Mouse (Mus musculus): ENCODE measurements around the gene Pdcd11. TPM values are rescaled to one million over a fixed set of nuclear protein-coding genes. Genes with fewer than 3 reads are reported as not detected.
A peak's percentile ranks its signal among the peaks of the same experiment; 100 is the strongest.

The Pdcd11 gene
- polyA plus RNA-seq, 1 experiment from 2014 or later = 8.6 TPM

DNA sequence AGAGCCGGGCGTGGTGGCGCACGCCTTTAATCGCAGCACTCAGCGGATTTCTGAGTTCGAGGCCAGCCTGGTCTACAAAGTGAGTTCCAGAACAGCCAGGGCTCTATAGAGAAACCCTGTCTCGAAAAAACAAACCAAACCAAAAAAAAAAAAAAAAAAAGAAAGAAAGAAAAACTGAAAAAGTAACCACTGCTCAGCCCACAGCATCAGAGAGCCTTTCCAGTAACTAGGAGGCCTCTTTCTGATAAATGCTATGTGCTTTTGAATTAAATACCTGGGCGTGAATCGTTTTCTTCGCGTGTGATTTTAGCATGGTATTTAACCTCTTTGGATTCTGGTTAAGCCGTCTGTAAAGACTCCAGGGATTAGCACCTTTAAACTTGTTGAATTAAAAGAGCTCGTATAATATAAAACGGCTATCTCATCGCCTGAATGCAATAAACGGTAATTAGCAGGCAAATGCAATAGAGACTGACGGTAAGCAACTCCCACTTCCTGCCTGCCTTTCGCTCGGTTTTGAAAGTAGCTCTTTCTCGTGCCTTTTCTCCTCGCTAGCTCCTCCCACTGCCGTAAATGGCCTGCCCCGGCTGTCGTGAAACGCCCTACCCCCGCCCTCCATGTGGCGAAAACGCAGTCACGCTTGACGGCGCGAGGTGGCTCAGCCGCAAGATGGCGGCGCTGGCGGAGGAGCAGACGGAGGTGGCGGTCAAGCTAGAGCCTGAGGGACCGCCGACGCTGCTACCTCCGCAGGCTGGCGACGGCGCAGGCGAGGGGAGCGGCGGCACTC is 23.3 kb upstream of the Pdcd11 start, which contains the start of gene Taf5:
TSS of gene Taf5 (plus strand) at position 651 of the 787 bp plus-strand sequence.
- Histone ChIP-seq H3K4me1 (peaks cover 6% of the 10 kb centered on the region; the same call in 1 of the 2 replicates), H3K9ac (peak within 1 kb of the TSS; percentile 92), H3K36me3 (peaks cover 2% of the 10 kb centered on the region; the same call in 1 of the 2 replicates), H3K9me3 (no peaks in the 10 kb centered on the region), H3K27ac (peak within 1 kb of the TSS; percentile 87), H3K4me3 (replicated peaks) (peak within 1 kb of the TSS; percentile 93), H3K4me2 (peak within 1 kb of the TSS; percentile 59), H3K27me3 (replicated peaks) (no peaks in the 10 kb centered on the region)
- peak; percentile 74; the same call in 1 of the 2 replicates for ATAC-seq (ENCODE audit: insufficient read depth, low FRiP score, low read depth)
- WGBS = 9% methylated on average over 49 of the region's 49 CpGs

DNA sequence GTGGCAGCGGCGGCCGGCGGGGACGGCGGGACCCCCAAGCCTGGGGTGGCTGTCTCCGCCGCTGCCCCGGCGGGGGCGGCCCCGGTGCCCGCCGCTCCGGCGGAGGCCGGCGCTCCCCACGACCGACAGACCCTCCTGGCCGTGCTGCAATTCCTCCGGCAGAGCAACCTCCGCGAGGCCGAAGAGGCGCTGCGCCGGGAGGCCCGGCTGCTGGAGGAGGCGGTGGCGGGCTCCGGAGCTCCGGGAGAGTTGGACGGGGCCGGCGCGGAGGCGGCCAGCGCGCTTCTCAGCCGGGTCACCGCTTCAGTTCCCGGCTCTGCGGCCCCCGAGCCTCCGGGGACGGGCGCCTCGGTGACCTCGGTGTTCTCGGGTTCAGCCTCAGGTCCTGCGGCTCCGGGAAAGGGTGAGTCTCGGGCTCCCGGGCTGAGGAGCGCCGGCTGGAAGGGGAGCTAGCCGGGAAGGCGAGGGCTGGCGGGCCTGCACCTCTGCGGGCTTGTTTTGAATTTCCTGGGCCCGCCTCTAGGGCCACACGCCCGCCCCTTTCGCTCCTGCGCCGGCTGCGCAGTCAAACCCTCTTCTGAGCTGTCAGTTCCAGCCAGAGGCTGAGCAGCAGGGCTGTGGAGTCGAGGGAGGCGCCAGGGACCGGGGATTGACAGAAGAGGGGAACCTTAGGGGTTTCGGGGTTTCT is 22.5 kb upstream of the Pdcd11 start:
- H3K4me1 ChIP-seq = peaks cover 6% of the 10 kb centered on the region; the same call in 1 of the 2 replicates
- H3K4me2 ChIP-seq = peak overlapping the region; percentile 55
- peak overlapping the region; percentile 93 for H3K4me3 ChIP-seq (replicated peaks)
- peaks cover 4% of the 10 kb centered on the region for H3K36me3 ChIP-seq
- H3K27ac ChIP-seq = peak overlapping the region; percentile 87
- H3K27me3 ChIP-seq (replicated peaks) = no peaks in the 10 kb centered on the region
- WGBS = under 1% methylated on average over 66 of the region's 72 CpGs
- peak; percentile 94 for ATAC-seq (ENCODE audit: insufficient read depth, low FRiP score, low read depth)
- no peaks in the 10 kb centered on the region for H3K9me3 ChIP-seq
- H3K9ac ChIP-seq = peak overlapping the region; percentile 92

DNA sequence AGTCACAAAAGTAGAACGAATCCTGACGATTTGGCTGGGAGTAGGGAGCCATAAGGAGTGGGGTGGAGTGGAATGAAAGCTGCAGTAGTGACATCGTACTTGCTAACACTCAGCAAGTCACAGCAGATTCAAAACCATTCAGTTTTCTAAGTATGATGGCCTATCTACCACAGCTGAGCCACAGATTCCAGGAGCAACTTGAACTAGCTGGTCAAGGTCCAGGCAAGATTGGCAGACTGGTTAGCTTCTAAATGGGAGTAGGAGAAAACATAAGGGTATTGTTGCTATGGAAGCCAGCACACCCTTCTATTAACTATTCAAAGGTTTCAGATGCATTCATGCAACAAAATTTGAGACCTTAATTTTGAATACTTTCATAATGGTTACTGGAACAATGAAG is 2.3 kb upstream of the Pdcd11 start:
- Histone ChIP-seq H3K4me2 (no peak overlapping the region), H3K9me3 (no peaks in the 10 kb centered on the region), H3K36me3 (peaks cover 17% of the 10 kb centered on the region), H3K4me1 (peaks cover 7% of the 10 kb centered on the region; the same call in 1 of the 2 replicates), H3K27me3 (replicated peaks) (no peaks in the 10 kb centered on the region), H3K9ac (no peak overlapping the region), H3K4me3 (replicated peaks) (no peak overlapping the region), H3K27ac (no peak overlapping the region)
- 83% methylated on average over 3 of the region's 3 CpGs for WGBS
- ATAC-seq (ENCODE audit: insufficient read depth, low FRiP score, low read depth) = no peak

GRCm38 (mm10) chr19:47089718-47090525 is 646 bp upstream of the Pdcd11 start:
- Histone ChIP-seq H3K36me3 (peaks cover 6% of the 10 kb centered on the region; the same call in 1 of the 2 replicates), H3K4me1 (peaks cover 7% of the 10 kb centered on the region; the same call in 1 of the 2 replicates), H3K27ac (peak overlapping the region; percentile 81), H3K4me3 (replicated peaks) (peak overlapping the region; percentile 90), H3K27me3 (replicated peaks) (no peaks in the 10 kb centered on the region), H3K9me3 (no peaks in the 10 kb centered on the region), H3K9ac (peak overlapping the region; percentile 94), H3K4me2 (peak overlapping the region; percentile 55)
- WGBS = 1% methylated on average over 36 of the region's 36 CpGs
- peak; percentile 44 for ATAC-seq (ENCODE audit: insufficient read depth, low FRiP score, low read depth)

- ATAC-seq (ENCODE audit: insufficient read depth, low FRiP score, low read depth) = no peak
Measured at GRCm38 (mm10) chr19:47101080-47101479, 10.5 kb downstream of the Pdcd11 start.

GRCm38 (mm10) chr19:47104641-47105271 is 14.2 kb downstream of the Pdcd11 start:
- H3K27ac ChIP-seq = no peak overlapping the region
- H3K4me1 ChIP-seq = no peaks in the 10 kb centered on the region
- 83% methylated on average over 9 of the region's 9 CpGs for WGBS
- no peak for ATAC-seq (ENCODE audit: insufficient read depth, low FRiP score, low read depth)
- no peak overlapping the region for H3K9ac ChIP-seq
- peaks cover 78% of the 10 kb centered on the region for H3K36me3 ChIP-seq
- no peaks in the 10 kb centered on the region for H3K27me3 ChIP-seq (replicated peaks)
- H3K4me3 ChIP-seq (replicated peaks) = no peak overlapping the region
- H3K4me2 ChIP-seq = no peak overlapping the region
- H3K9me3 ChIP-seq = no peaks in the 10 kb centered on the region

More at GRCm38 (mm10) chr19:47101080-47101479, 10.5 kb downstream of the Pdcd11 start:
- Histone ChIP-seq H3K4me3 (replicated peaks) (no peak overlapping the region), H3K27me3 (replicated peaks) (no peaks in the 10 kb centered on the region), H3K27ac (no peak overlapping the region), H3K4me1 (no peaks in the 10 kb centered on the region), H3K9me3 (no peaks in the 10 kb centered on the region), H3K4me2 (no peak overlapping the region), H3K36me3 (peaks cover 70% of the 10 kb centered on the region), H3K9ac (no peak overlapping the region)
- 93% methylated on average over 5 of the region's 5 CpGs for WGBS

DNA sequence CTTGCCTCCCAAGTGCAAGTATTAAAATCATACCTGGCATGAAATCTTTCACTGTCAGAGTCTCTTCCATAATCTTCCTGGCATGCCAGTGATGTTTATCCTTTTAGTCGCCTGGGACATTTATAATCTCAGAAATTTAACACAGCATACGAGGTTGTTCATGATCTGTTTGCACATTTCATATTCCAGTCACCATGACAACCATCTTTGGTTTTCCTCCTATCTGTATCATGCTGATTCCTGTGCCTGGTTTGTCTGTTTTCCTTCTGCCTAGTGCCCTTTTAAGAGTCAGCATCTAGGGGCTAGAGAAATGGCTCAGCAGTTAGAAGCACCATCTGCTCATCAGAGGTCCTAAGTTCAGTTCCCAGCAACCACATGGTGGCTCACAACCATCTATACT is 28.1 kb downstream of the Pdcd11 start:
- H3K27ac ChIP-seq = no peak overlapping the region
- no peaks in the 10 kb centered on the region for H3K27me3 ChIP-seq (replicated peaks)
- ATAC-seq (ENCODE audit: insufficient read depth, low FRiP score, low read depth) = no peak
- H3K4me2 ChIP-seq = no peak overlapping the region
- 68% methylated on average over 2 of the region's 2 CpGs for WGBS
- no peaks in the 10 kb centered on the region for H3K9me3 ChIP-seq
- H3K36me3 ChIP-seq = peaks cover 35% of the 10 kb centered on the region
- no peak overlapping the region for H3K9ac ChIP-seq
- no peaks in the 10 kb centered on the region for H3K4me1 ChIP-seq
- no peak overlapping the region for H3K4me3 ChIP-seq (replicated peaks)

DNA sequence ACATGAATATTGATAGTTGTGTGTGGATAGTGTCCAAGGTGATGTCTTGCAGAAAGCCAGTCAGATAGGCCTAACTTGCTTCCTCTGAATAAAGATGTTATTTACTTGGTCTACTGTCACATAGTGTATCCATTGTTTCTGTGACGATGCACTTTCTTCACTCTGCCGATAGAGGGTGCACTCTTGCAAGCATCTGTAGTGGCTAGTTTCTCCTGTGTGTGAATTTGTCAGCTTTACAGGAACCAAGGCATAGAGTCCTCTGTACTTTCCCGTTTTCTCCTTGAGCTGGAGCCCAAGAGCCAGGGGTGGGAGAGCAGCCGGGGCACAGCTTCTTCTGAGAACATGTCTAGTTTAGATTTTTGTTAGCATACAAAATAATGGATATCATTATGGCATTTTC is 30.5 kb downstream of the Pdcd11 start:
- Histone ChIP-seq H3K9me3 (no peaks in the 10 kb centered on the region), H3K4me1 (no peaks in the 10 kb centered on the region), H3K4me2 (no peak overlapping the region), H3K9ac (no peak overlapping the region), H3K27ac (no peak overlapping the region), H3K4me3 (replicated peaks) (no peak overlapping the region), H3K36me3 (peaks cover 33% of the 10 kb centered on the region), H3K27me3 (replicated peaks) (no peaks in the 10 kb centered on the region)
- 43% methylated on average over 4 of the region's 4 CpGs for WGBS
- ATAC-seq (ENCODE audit: insufficient read depth, low FRiP score, low read depth) = no peak

DNA sequence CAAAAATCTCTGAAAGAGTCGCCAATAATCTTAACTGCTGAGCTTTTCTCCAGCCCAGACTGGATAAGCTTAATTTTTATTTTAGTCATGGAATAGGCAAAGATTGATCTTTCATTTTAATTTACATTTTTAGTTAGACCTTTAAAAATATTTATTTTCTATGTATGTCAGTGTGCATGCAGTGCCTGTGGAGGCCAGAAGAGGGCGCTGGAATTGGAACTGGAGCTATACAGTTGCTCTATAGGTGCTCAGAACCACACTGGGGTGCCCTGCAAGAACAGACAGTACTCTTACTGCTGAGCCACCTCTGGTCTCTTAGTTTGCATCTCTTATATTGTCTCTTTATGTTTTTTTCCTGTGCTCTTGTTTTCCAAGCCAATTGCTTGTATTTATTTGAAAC is 32.2 kb downstream of the Pdcd11 start:
- Histone ChIP-seq H3K4me3 (replicated peaks) (no peak overlapping the region), H3K4me2 (no peak overlapping the region), H3K4me1 (no peaks in the 10 kb centered on the region), H3K27me3 (replicated peaks) (no peaks in the 10 kb centered on the region), H3K27ac (no peak overlapping the region), H3K36me3 (peaks cover 40% of the 10 kb centered on the region), H3K9me3 (no peaks in the 10 kb centered on the region), H3K9ac (no peak overlapping the region)
- 22% methylated on average over 2 of the region's 2 CpGs for WGBS
- no peak for ATAC-seq (ENCODE audit: insufficient read depth, low FRiP score, low read depth)

GRCm38 (mm10) chr19:47128164-47128563 is 37.6 kb downstream of the Pdcd11 start:
- WGBS = 92% methylated on average over 10 of the region's 10 CpGs
- no peaks in the 10 kb centered on the region for H3K4me1 ChIP-seq
- ATAC-seq (ENCODE audit: insufficient read depth, low FRiP score, low read depth) = no peak
- H3K4me3 ChIP-seq (replicated peaks) = no peak overlapping the region
- H3K9ac ChIP-seq = no peak overlapping the region
- H3K36me3 ChIP-seq = peaks cover 64% of the 10 kb centered on the region
- no peak overlapping the region for H3K4me2 ChIP-seq
- H3K27me3 ChIP-seq (replicated peaks) = no peaks in the 10 kb centered on the region
- H3K9me3 ChIP-seq = no peaks in the 10 kb centered on the region
- no peak overlapping the region for H3K27ac ChIP-seq

DNA sequence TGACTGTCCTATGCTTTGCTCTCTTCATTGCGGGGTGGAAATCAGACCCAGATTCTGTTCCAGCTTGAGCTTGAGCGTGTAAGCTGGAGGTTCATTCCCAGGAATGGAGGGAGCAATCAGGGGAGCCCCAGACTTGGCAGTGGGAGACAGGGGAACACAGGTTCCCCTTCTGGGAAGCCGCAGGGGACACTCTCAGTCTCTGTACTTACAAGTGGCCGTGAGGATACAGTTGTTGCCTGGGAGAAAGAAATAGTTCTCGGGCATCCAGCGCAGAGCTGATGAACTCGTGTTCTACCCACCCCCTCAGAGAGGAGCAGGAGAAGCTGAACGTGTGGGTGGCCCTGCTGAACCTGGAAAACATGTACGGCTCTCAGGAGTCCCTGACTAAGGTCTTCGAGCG is 38.3 kb downstream of the Pdcd11 start:
- peaks cover 67% of the 10 kb centered on the region for H3K36me3 ChIP-seq
- H3K9me3 ChIP-seq = no peaks in the 10 kb centered on the region
- H3K4me3 ChIP-seq (replicated peaks) = no peak overlapping the region
- H3K9ac ChIP-seq = no peak overlapping the region
- WGBS = 91% methylated on average over 11 of the region's 11 CpGs
- no peak for ATAC-seq (ENCODE audit: insufficient read depth, low FRiP score, low read depth)
- no peak overlapping the region for H3K4me2 ChIP-seq
- no peaks in the 10 kb centered on the region for H3K4me1 ChIP-seq
- no peaks in the 10 kb centered on the region for H3K27me3 ChIP-seq (replicated peaks)
- H3K27ac ChIP-seq = no peak overlapping the region

All from stomach, embryonic 15.5 days (tissue).